Mouse (Mus musculus): ENCODE results near the gene Zbtb2. TPM values are rescaled to one million over a fixed set of nuclear protein-coding genes. Genes with fewer than 3 reads are reported as not detected.
"Not testable (repeated sequence)": the region's sequence is repeated elsewhere in the genome, so short reads cannot be mapped to it uniquely, and the experiment has no call there.

Gene Zbtb2
- 11.5 and 18.4 TPM in 2 replicates for polyA plus RNA-seq (2014; fragmentation: Nextera tagmentation; extraction: Ambion mirVana)

GRCm38 (mm10) chr10:4387701-4388383 lies at the start of gene Zbtb2:
Zbtb2 (minus strand) TSS chr10:4388108.
- Histone ChIP-seq H3K27me3 (ENCODE audit: control insufficient read depth, insufficient read depth, low read length) (no peaks in the 10 kb centered on the region), H3K27ac (ENCODE audit: low read depth, low read length) (peak within 1 kb of the TSS; percentile 97), H3K9ac (ENCODE audit: low read depth, low read length) (peak within 1 kb of the TSS; percentile 99), H3K4me1 (ENCODE audit: control insufficient read depth, insufficient read depth, low read length) (peaks cover 33% of the 10 kb centered on the region), H3K4me2 (replicated peaks; ENCODE audit: low read depth, low read length) (peak within 1 kb of the TSS; percentile 91), H3K4me3 (ENCODE audit: low read length) (peak within 1 kb of the TSS; percentile 94), H3K9me3 (ENCODE audit: control insufficient read depth, low read length) (no peaks in the 10 kb centered on the region), H3K36me3 (ENCODE audit: control insufficient read depth, insufficient read depth, low read length) (peaks cover under 1% of the 10 kb centered on the region; the same call in 1 of the 2 replicates)
- no peak; the same call in 1 of the 2 replicates for ATAC-seq (ENCODE audit: low FRiP score, low TSS enrichment)
- WGBS: under 1% methylated on average over 49 of the region's 87 CpGs

DNA sequence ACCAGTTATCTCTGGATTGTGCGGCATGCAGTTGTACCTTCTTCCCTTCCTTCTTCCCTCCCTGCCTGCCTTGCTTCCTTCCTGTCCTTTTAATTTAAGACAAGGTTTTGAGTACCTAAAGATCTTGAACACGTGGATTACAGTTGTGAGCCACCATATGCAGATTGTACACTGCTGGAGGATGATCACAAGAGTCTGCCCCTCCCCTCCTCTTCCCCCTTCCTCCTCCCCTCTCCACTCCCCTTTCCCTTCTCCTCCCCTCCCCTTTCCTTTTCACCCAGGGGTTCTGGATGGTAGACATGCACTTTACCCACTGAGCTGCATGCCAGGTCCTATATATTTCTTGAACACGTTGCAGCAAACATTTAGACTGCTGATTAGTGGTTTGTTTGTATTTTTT lies 47.5 kb upstream of the Zbtb2 start:
- H3K4me1 ChIP-seq (ENCODE audit: control insufficient read depth, insufficient read depth, low read length): peaks cover 11% of the 10 kb centered on the region
- WGBS: 92% methylated on average over 3 of the region's 3 CpGs
- H3K27me3 ChIP-seq (ENCODE audit: control insufficient read depth, insufficient read depth, low read length): no peaks in the 10 kb centered on the region
- no peaks in the 10 kb centered on the region for H3K9me3 ChIP-seq (ENCODE audit: control insufficient read depth, low read length)
- peaks cover 33% of the 10 kb centered on the region for H3K36me3 ChIP-seq (ENCODE audit: control insufficient read depth, insufficient read depth, low read length)
- H3K4me2 ChIP-seq (replicated peaks; ENCODE audit: low read depth, low read length): no peak overlapping the region
- H3K27ac ChIP-seq (ENCODE audit: low read depth, low read length): no peak overlapping the region
- no peak overlapping the region for H3K9ac ChIP-seq (ENCODE audit: low read depth, low read length)
- H3K4me3 ChIP-seq (ENCODE audit: low read length): no peak overlapping the region
- ATAC-seq (ENCODE audit: low FRiP score, low TSS enrichment): no peak

DNA sequence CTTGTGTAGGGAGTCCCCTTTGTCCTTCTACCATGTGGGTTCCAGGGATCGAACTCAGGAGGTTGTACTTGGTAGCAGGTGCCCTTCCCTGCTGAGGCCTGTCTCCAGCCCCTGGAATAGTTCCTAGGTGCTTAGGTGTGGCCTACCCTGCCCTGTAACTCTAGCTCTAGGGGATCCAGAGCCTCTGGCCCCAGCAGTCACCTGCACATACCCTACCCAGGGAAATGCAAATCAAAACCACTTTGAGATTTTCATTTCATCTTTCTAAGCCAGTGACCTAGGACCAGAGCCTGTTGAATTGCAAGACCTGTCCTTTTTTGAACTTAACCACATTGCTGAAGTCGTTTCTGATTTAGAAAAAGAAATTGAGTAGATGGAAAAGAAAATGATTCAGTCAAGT lies 46.0 kb upstream of the Zbtb2 start:
- 86% methylated on average over 2 of the region's 2 CpGs for WGBS
- Histone ChIP-seq H3K9ac (ENCODE audit: low read depth, low read length) (0 out of 2 replicates have a peak overlapping the region, but pooled peaks have one; percentile 61), H3K4me1 (ENCODE audit: control insufficient read depth, insufficient read depth, low read length) (peaks cover 11% of the 10 kb centered on the region), H3K36me3 (ENCODE audit: control insufficient read depth, insufficient read depth, low read length) (peaks cover 21% of the 10 kb centered on the region)
- H3K4me3 ChIP-seq (ENCODE audit: low read length); H3K27me3 ChIP-seq (ENCODE audit: control insufficient read depth, insufficient read depth, low read length); H3K27ac ChIP-seq (ENCODE audit: low read depth, low read length); H3K9me3 ChIP-seq (ENCODE audit: control insufficient read depth, low read length); ATAC-seq (ENCODE audit: low FRiP score, low TSS enrichment); H3K4me2 ChIP-seq (replicated peaks; ENCODE audit: low read depth, low read length): not testable (repeated sequence)

- ATAC-seq (ENCODE audit: low FRiP score, low TSS enrichment): no peak; the same call in 1 of the 2 replicates
- peak overlapping the region; percentile 61 for H3K9ac ChIP-seq (ENCODE audit: low read depth, low read length)
- no peaks in the 10 kb centered on the region for H3K27me3 ChIP-seq (ENCODE audit: control insufficient read depth, insufficient read depth, low read length)
- no peaks in the 10 kb centered on the region for H3K9me3 ChIP-seq (ENCODE audit: control insufficient read depth, low read length)
- 9% methylated on average over 19 of the region's 19 CpGs for WGBS
- peak overlapping the region; percentile 67 for H3K27ac ChIP-seq (ENCODE audit: low read depth, low read length)
- H3K36me3 ChIP-seq (ENCODE audit: control insufficient read depth, insufficient read depth, low read length): peaks cover 21% of the 10 kb centered on the region
- H3K4me2 ChIP-seq (replicated peaks; ENCODE audit: low read depth, low read length): peak overlapping the region; percentile 52
- H3K4me1 ChIP-seq (ENCODE audit: control insufficient read depth, insufficient read depth, low read length): peaks cover 11% of the 10 kb centered on the region
- H3K4me3 ChIP-seq (ENCODE audit: low read length): peak overlapping the region; percentile 54
Measured at GRCm38 (mm10) chr10:4432996-4433755, 45.3 kb upstream of the Zbtb2 start.

DNA sequence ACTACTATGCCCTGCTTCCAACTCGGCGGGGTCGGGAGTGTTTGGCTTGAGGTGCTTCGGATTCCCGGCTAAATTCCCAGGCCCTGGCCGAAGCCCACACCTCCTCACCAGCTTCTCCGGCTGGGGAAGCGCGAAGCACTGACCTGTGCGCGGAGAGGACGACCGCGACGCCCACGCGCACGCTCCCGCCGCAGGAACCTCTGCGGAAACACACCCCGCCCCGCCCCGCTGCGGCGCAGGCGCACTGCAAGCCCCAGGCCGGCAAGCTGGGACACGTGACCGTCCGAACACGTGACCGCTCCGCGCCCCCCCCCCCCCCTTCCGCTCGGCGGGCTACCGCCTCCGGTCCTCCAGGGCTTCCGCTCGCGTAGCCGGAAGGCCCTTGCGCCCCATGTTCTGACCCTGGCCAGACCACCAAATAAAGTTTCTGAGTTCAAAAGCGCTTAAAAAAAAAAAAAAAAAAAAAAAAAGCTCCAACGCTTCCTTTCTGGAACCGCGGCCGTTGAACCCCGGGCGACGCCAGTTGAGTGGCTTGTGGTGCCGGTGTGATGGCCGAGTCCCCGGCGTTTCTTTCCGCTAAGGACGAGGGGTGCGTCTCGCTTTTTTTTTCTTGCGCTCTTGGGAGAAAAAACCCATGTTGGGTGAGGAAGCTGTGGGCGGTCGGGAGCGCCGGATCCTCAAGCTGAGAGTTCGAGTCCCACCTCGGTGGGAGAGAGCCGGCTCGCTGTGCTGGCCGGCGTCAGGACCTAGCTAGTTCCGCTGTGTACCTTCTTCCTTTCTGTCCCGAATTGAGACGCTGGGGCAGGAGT lies 44.4 kb upstream of the Zbtb2 start, which contains the start of the genes Rmnd1 and Armt1:
TSS of gene Rmnd1 (minus strand) at position 266 of the 809 bp plus-strand sequence.
TSS of gene Armt1 (plus strand) at position 345 of the 809 bp plus-strand sequence.
- under 1% methylated on average over 70 of the region's 75 CpGs for WGBS
- H3K4me3 ChIP-seq (ENCODE audit: low read length): peak within 1 kb of the TSS; percentile 54
- no peaks in the 10 kb centered on the region for H3K9me3 ChIP-seq (ENCODE audit: control insufficient read depth, low read length)
- H3K9ac ChIP-seq (ENCODE audit: low read depth, low read length): peak within 1 kb of the TSS; percentile 80
- H3K4me2 ChIP-seq (replicated peaks; ENCODE audit: low read depth, low read length): peak within 1 kb of the TSS; percentile 74
- peak within 1 kb of the TSS; percentile 78 for H3K27ac ChIP-seq (ENCODE audit: low read depth, low read length)
- peak; percentile 94 for ATAC-seq (ENCODE audit: low FRiP score, low TSS enrichment)
- H3K36me3 ChIP-seq (ENCODE audit: control insufficient read depth, insufficient read depth, low read length): peaks cover 17% of the 10 kb centered on the region
- H3K27me3 ChIP-seq (ENCODE audit: control insufficient read depth, insufficient read depth, low read length): no peaks in the 10 kb centered on the region
- peaks cover 11% of the 10 kb centered on the region for H3K4me1 ChIP-seq (ENCODE audit: control insufficient read depth, insufficient read depth, low read length)

- peak overlapping the region; percentile 78 for H3K27ac ChIP-seq (ENCODE audit: low read depth, low read length)
- peaks cover 16% of the 10 kb centered on the region for H3K36me3 ChIP-seq (ENCODE audit: control insufficient read depth, insufficient read depth, low read length)
- H3K4me3 ChIP-seq (ENCODE audit: low read length): peak overlapping the region; percentile 54
- H3K4me2 ChIP-seq (replicated peaks; ENCODE audit: low read depth, low read length): peak overlapping the region; percentile 74
- peak overlapping the region; percentile 80 for H3K9ac ChIP-seq (ENCODE audit: low read depth, low read length)
- ATAC-seq (ENCODE audit: low FRiP score, low TSS enrichment): peak; percentile 25
- no peaks in the 10 kb centered on the region for H3K27me3 ChIP-seq (ENCODE audit: control insufficient read depth, insufficient read depth, low read length)
- 13% methylated on average over 5 of the region's 5 CpGs for WGBS
- no peaks in the 10 kb centered on the region for H3K9me3 ChIP-seq (ENCODE audit: control insufficient read depth, low read length)
- peaks cover 11% of the 10 kb centered on the region for H3K4me1 ChIP-seq (ENCODE audit: control insufficient read depth, insufficient read depth, low read length)
Measured at GRCm38 (mm10) chr10:4431746-4432122, 43.8 kb upstream of the Zbtb2 start.

- Histone ChIP-seq H3K9ac (ENCODE audit: low read depth, low read length) (0 out of 2 replicates have a peak overlapping the region, but pooled peaks have one; percentile 28), H3K27ac (ENCODE audit: low read depth, low read length) (no peak overlapping the region), H3K4me2 (replicated peaks; ENCODE audit: low read depth, low read length) (no peak overlapping the region), H3K4me3 (ENCODE audit: low read length) (no peak overlapping the region; the same call in 1 of the 2 replicates), H3K36me3 (ENCODE audit: control insufficient read depth, insufficient read depth, low read length) (peaks cover 21% of the 10 kb centered on the region), H3K27me3 (ENCODE audit: control insufficient read depth, insufficient read depth, low read length) (no peaks in the 10 kb centered on the region), H3K4me1 (ENCODE audit: control insufficient read depth, insufficient read depth, low read length) (peaks cover 11% of the 10 kb centered on the region), H3K9me3 (ENCODE audit: control insufficient read depth, low read length) (no peaks in the 10 kb centered on the region)
- 93% methylated on average over 3 of the region's 3 CpGs for WGBS
- ATAC-seq (ENCODE audit: low FRiP score, low TSS enrichment): no peak
Measured at GRCm38 (mm10) chr10:4430826-4431225, 42.9 kb upstream of the Zbtb2 start.

GRCm38 (mm10) chr10:4430399-4430798 lies 42.5 kb upstream of the Zbtb2 start:
- H3K27me3 ChIP-seq (ENCODE audit: control insufficient read depth, insufficient read depth, low read length): no peaks in the 10 kb centered on the region
- H3K4me2 ChIP-seq (replicated peaks; ENCODE audit: low read depth, low read length): no peak overlapping the region
- H3K27ac ChIP-seq (ENCODE audit: low read depth, low read length): no peak overlapping the region
- H3K36me3 ChIP-seq (ENCODE audit: control insufficient read depth, insufficient read depth, low read length): peaks cover 24% of the 10 kb centered on the region
- 0 out of 2 replicates have a peak overlapping the region, but pooled peaks have one; percentile 28 for H3K9ac ChIP-seq (ENCODE audit: low read depth, low read length)
- peaks cover 11% of the 10 kb centered on the region for H3K4me1 ChIP-seq (ENCODE audit: control insufficient read depth, insufficient read depth, low read length)
- no peaks in the 10 kb centered on the region for H3K9me3 ChIP-seq (ENCODE audit: control insufficient read depth, low read length)
- whole genome bisulfite sequencing: 91% methylated on average over 8 of the region's 8 CpGs
- H3K4me3 ChIP-seq (ENCODE audit: low read length): no peak overlapping the region
- no peak for ATAC-seq (ENCODE audit: low FRiP score, low TSS enrichment)
